Mouse (Mus musculus): ENCODE measurements at regions not wholly inside any gene's neighbourhood (a gene's known extent, or its start where the extent isn't known, plus 50 kb on each side); places are given as distances from the start of the nearest gene placed in this dataset. TPM values are rescaled to one million over a fixed set of nuclear protein-coding genes. Genes with fewer than 3 reads are reported as not detected.

- Histone ChIP-seq H3K36me3 (ENCODE audit: insufficient read depth) (no peaks in the 10 kb centered on the region), H3K9me3 (ENCODE audit: low read depth, low read length) (no peaks in the 10 kb centered on the region), H3K4me3 (ENCODE audit: low read depth, low read length) (no peak overlapping the region), H3K9ac (no peak overlapping the region), H3K27ac (ENCODE audit: low read depth) (no peak overlapping the region), H3K4me2 (no peak overlapping the region), H3K4me1 (ENCODE audit: insufficient read depth) (no peaks in the 10 kb centered on the region), H3K27me3 (ENCODE audit: insufficient read depth, low read length) (no peaks in the 10 kb centered on the region)
- 61% methylated on average over 2 of the region's 2 CpGs for WGBS
- TF ChIP-seq CTCF (IDR thresholded peaks at IDR 0.05; ENCODE audit: low read depth) = no peak
- DNase-seq = no peak
- ATAC-seq (ENCODE audit: insufficient read depth) = no peak
These were observed 67.8 kb upstream of the Adgra3 start for GRCm38 (mm10) chr5:50126594-50126993.

- Histone ChIP-seq H3K27me3 (ENCODE audit: insufficient read depth, low read length) (no peaks in the 10 kb centered on the region), H3K4me3 (ENCODE audit: low read depth, low read length) (no peak overlapping the region), H3K4me2 (no peak overlapping the region), H3K9me3 (ENCODE audit: low read depth, low read length) (no peaks in the 10 kb centered on the region), H3K27ac (ENCODE audit: low read depth) (no peak overlapping the region), H3K9ac (no peak overlapping the region), H3K4me1 (ENCODE audit: insufficient read depth) (no peaks in the 10 kb centered on the region), H3K36me3 (ENCODE audit: insufficient read depth) (no peaks in the 10 kb centered on the region)
- TF ChIP-seq CTCF (IDR thresholded peaks at IDR 0.05; ENCODE audit: low read depth) = no peak
- DNase-seq (no peak), ATAC-seq (ENCODE audit: insufficient read depth) (peak; percentile 52; the same call in 1 of the 2 replicates)
These were observed 67.4 kb upstream of the Adgra3 start for GRCm38 (mm10) chr5:50126177-50126576.

- 76% methylated on average over 2 of the region's 2 CpGs for WGBS
- Histone ChIP-seq H3K4me2 (no peak overlapping the region), H3K4me1 (ENCODE audit: insufficient read depth) (no peaks in the 10 kb centered on the region), H3K9me3 (ENCODE audit: low read depth, low read length) (no peaks in the 10 kb centered on the region), H3K27ac (ENCODE audit: low read depth) (no peak overlapping the region), H3K9ac (no peak overlapping the region), H3K27me3 (ENCODE audit: insufficient read depth, low read length) (no peaks in the 10 kb centered on the region), H3K4me3 (ENCODE audit: low read depth, low read length) (no peak overlapping the region), H3K36me3 (ENCODE audit: insufficient read depth) (no peaks in the 10 kb centered on the region)
- TF ChIP-seq CTCF (IDR thresholded peaks at IDR 0.05; ENCODE audit: low read depth) = no peak
- DNase-seq = no peak
- no peak for ATAC-seq (ENCODE audit: insufficient read depth)
These were observed 66.9 kb upstream of the Adgra3 start for GRCm38 (mm10) chr5:50125676-50126075.

- whole genome bisulfite sequencing = 32% methylated on average over 1 of the region's 1 CpGs
- no peaks in the 10 kb centered on the region for H3K36me3 ChIP-seq (ENCODE audit: insufficient read depth)
- no peak for ATAC-seq (ENCODE audit: insufficient read depth)
These were observed 64.0 kb upstream of the Adgra3 start for GRCm38 (mm10) chr5:50122829-50123241.

GRCm38 (mm10) chr5:50119860-50120259, 61.1 kb upstream of the Adgra3 start:
- no peak overlapping the region for H3K4me2 ChIP-seq
- no peak for ATAC-seq (ENCODE audit: insufficient read depth)
- no peak overlapping the region for H3K27ac ChIP-seq (ENCODE audit: low read depth)
- H3K27me3 ChIP-seq (ENCODE audit: insufficient read depth, low read length) = no peaks in the 10 kb centered on the region
- H3K4me1 ChIP-seq (ENCODE audit: insufficient read depth) = no peaks in the 10 kb centered on the region
- no peak for TF ChIP-seq CTCF (IDR thresholded peaks at IDR 0.05; ENCODE audit: low read depth)
- no peak for DNase-seq
- WGBS = 45% methylated on average over 1 of the region's 1 CpGs
- H3K9ac ChIP-seq = no peak overlapping the region
- no peak overlapping the region for H3K4me3 ChIP-seq (ENCODE audit: low read depth, low read length)
- H3K9me3 ChIP-seq (ENCODE audit: low read depth, low read length) = no peaks in the 10 kb centered on the region
- H3K36me3 ChIP-seq (ENCODE audit: insufficient read depth) = no peaks in the 10 kb centered on the region

More at GRCm38 (mm10) chr5:50122829-50123241, 64.0 kb upstream of the Adgra3 start:
- TF ChIP-seq CTCF (IDR thresholded peaks at IDR 0.05; ENCODE audit: low read depth) = no peak
- Histone ChIP-seq H3K4me2 (no peak overlapping the region), H3K4me3 (ENCODE audit: low read depth, low read length) (no peak overlapping the region), H3K4me1 (ENCODE audit: insufficient read depth) (no peaks in the 10 kb centered on the region), H3K9me3 (ENCODE audit: low read depth, low read length) (no peaks in the 10 kb centered on the region), H3K27me3 (ENCODE audit: insufficient read depth, low read length) (no peaks in the 10 kb centered on the region), H3K9ac (no peak overlapping the region), H3K27ac (ENCODE audit: low read depth) (no peak overlapping the region)
- DNase-seq = no peak

Small RNAs in the stretch of these regions (microRNA-seq; reads per million reads assigned to microRNA genes)
- gene Mir8117 (ENCODE audit: borderline number of aligned reads) = not detected
